Mouse (Mus musculus) forebrain, embryonic 13.5 days (tissue): ENCODE data around the gene Hist3h2ba. TPM values are rescaled to one million over a fixed set of nuclear protein-coding genes. Genes with fewer than 3 reads are reported as not detected.

Source experiments
- ATAC-seq: fragments of 200-750 bp; cut with Nextera tagmentation; 2 replicates; pipeline ENCODE4 v1.8.0; 2017
- H3K27ac ChIP-seq: fragments of 300-500 bp; sonication (generic); 2 replicates; pipeline ENCODE4 v1.5.1; 2015; ENCODE audit warnings: inconsistent platforms, mild to moderate bottlenecking, moderate library complexity
- H3K27me3 ChIP-seq: fragments of 300-500 bp; sonication (generic); 2 replicates; pipeline ENCODE4 v1.6.1; 2015; ENCODE audit warnings: mild to moderate bottlenecking, inconsistent platforms
- H3K36me3 ChIP-seq: fragments of 300-500 bp; sonication (generic); 2 replicates; pipeline ENCODE4 v1.6.1; 2015; ENCODE audit warnings: mild to moderate bottlenecking, inconsistent platforms; ENCODE audit not compliant: poor library complexity, severe bottlenecking
- H3K4me1 ChIP-seq: fragments of 300-500 bp; sonication (generic); 2 replicates; pipeline ENCODE4 v1.6.1; 2015; ENCODE audit warnings: inconsistent platforms
- H3K4me2 ChIP-seq: fragments of 300-500 bp; sonication (generic); 2 replicates; pipeline ENCODE4 v1.6.1; 2015; ENCODE audit warnings: inconsistent platforms, mild to moderate bottlenecking, moderate library complexity
- H3K4me3 ChIP-seq: fragments of 300-500 bp; sonication (generic); 2 replicates; pipeline ENCODE4 v1.5.1; 2015; ENCODE audit warnings: mild to moderate bottlenecking, inconsistent platforms
- H3K9ac ChIP-seq: fragments of 300-500 bp; sonication (generic); 2 replicates; pipeline ENCODE4 v1.6.1; 2015; ENCODE audit warnings: mild to moderate bottlenecking, inconsistent platforms
- H3K9me3 ChIP-seq: fragments of 300-500 bp; sonication (generic); replicated peaks from 2 replicates; pipeline ENCODE4 v1.6.1; 2016; ENCODE audit warnings: inconsistent platforms
- WGBS: fragments of 180-500 bp; shearing (Covaris S2); methylation state at CpG from one replicate; pipeline ENCODE4 v1.1.7; 2015; 5-methylcytosine and 5-hydroxymethylcytosine counted together
- polyA plus RNA-seq: library from polyadenylated mRNA; unstranded; fragments of >200 nt; fragmentation: Nextera tagmentation; extraction: Ambion mirVana; gene quantifications from 2 replicates; pipeline ENCODE4 v1.2.1, GENCODE M21; 2015

Gene Hist3h2ba
- polyA plus RNA-seq, 1 experiment from 2014 or later: 321 TPM

GRCm38 (mm10) chr11:58982471-58983097, 33.9 kb downstream of the Hist3h2ba start:
- Histone ChIP-seq H3K27ac (no peak overlapping the region), H3K36me3 (peaks cover 55% of the 10 kb centered on the region), H3K27me3 (no peaks in the 10 kb centered on the region), H3K4me3 (no peak overlapping the region), H3K9ac (no peak overlapping the region), H3K4me2 (no peak overlapping the region), H3K9me3 (no peaks in the 10 kb centered on the region), H3K4me1 (peaks cover 33% of the 10 kb centered on the region)
- no peak for ATAC-seq
- 89% methylated on average over 18 of the region's 18 CpGs for WGBS

- Histone ChIP-seq H3K9ac (no peak overlapping the region; the same call in 1 of the 2 replicates), H3K4me3 (no peak overlapping the region), H3K4me2 (no peak overlapping the region), H3K27me3 (no peaks in the 10 kb centered on the region), H3K36me3 (peaks cover 67% of the 10 kb centered on the region), H3K27ac (no peak overlapping the region), H3K9me3 (no peaks in the 10 kb centered on the region), H3K4me1 (peaks cover 29% of the 10 kb centered on the region)
- no peak for ATAC-seq
- 89% methylated on average over 6 of the region's 6 CpGs for WGBS
Measured at GRCm38 (mm10) chr11:58983691-58984341, 35.1 kb downstream of the Hist3h2ba start.

GRCm38 (mm10) chr11:58984657-58985056, 35.9 kb downstream of the Hist3h2ba start:
- Histone ChIP-seq H3K9ac (no peak overlapping the region; the same call in 1 of the 2 replicates), H3K9me3 (no peaks in the 10 kb centered on the region), H3K4me3 (no peak overlapping the region), H3K4me1 (peaks cover 20% of the 10 kb centered on the region), H3K27me3 (no peaks in the 10 kb centered on the region), H3K4me2 (no peak overlapping the region), H3K36me3 (peaks cover 76% of the 10 kb centered on the region), H3K27ac (no peak overlapping the region)
- WGBS: 91% methylated on average over 7 of the region's 7 CpGs
- no peak for ATAC-seq

- Histone ChIP-seq H3K4me1 (peaks cover 13% of the 10 kb centered on the region), H3K36me3 (peaks cover 83% of the 10 kb centered on the region), H3K27me3 (no peaks in the 10 kb centered on the region), H3K4me2 (no peak overlapping the region), H3K9ac (no peak overlapping the region), H3K9me3 (no peaks in the 10 kb centered on the region), H3K27ac (no peak overlapping the region), H3K4me3 (no peak overlapping the region)
- ATAC-seq: no peak
- WGBS: 94% methylated on average over 3 of the region's 3 CpGs
Measured at GRCm38 (mm10) chr11:58985299-58985917, 36.7 kb downstream of the Hist3h2ba start.

- no peak for ATAC-seq
- no peak overlapping the region for H3K4me3 ChIP-seq
- peaks cover 11% of the 10 kb centered on the region for H3K27me3 ChIP-seq
- no peaks in the 10 kb centered on the region for H3K9me3 ChIP-seq
- no peak overlapping the region for H3K9ac ChIP-seq
- no peak overlapping the region for H3K27ac ChIP-seq
- WGBS: 95% methylated on average over 4 of the region's 4 CpGs
- H3K4me2 ChIP-seq: no peak overlapping the region
- H3K4me1 ChIP-seq: no peaks in the 10 kb centered on the region; the same call in 1 of the 2 replicates
- peaks cover 73% of the 10 kb centered on the region for H3K36me3 ChIP-seq
Measured at GRCm38 (mm10) chr11:58989166-58989565, 40.4 kb downstream of the Hist3h2ba start.

- Histone ChIP-seq H3K4me3 (no peak overlapping the region), H3K36me3 (peaks cover 63% of the 10 kb centered on the region), H3K27me3 (peaks cover 17% of the 10 kb centered on the region), H3K4me2 (no peak overlapping the region), H3K9me3 (no peaks in the 10 kb centered on the region), H3K27ac (no peak overlapping the region), H3K4me1 (no peaks in the 10 kb centered on the region; the same call in 1 of the 2 replicates), H3K9ac (no peak overlapping the region)
- WGBS: 89% methylated on average over 17 of the region's 17 CpGs
- ATAC-seq: no peak
Measured at GRCm38 (mm10) chr11:58990141-58990540, 41.4 kb downstream of the Hist3h2ba start.

GRCm38 (mm10) chr11:58990794-58991193, 42.1 kb downstream of the Hist3h2ba start:
- H3K4me3 ChIP-seq: no peak overlapping the region
- H3K4me1 ChIP-seq: no peaks in the 10 kb centered on the region; the same call in 1 of the 2 replicates
- no peak for ATAC-seq
- WGBS: 83% methylated on average over 9 of the region's 9 CpGs
- no peak overlapping the region for H3K27ac ChIP-seq
- H3K4me2 ChIP-seq: no peak overlapping the region
- H3K27me3 ChIP-seq: peaks cover 24% of the 10 kb centered on the region
- H3K9me3 ChIP-seq: no peaks in the 10 kb centered on the region
- no peak overlapping the region for H3K9ac ChIP-seq
- peaks cover 57% of the 10 kb centered on the region for H3K36me3 ChIP-seq

- Histone ChIP-seq H3K4me3 (no peak overlapping the region), H3K27ac (no peak overlapping the region), H3K36me3 (peaks cover 46% of the 10 kb centered on the region), H3K9me3 (no peaks in the 10 kb centered on the region), H3K9ac (no peak overlapping the region), H3K4me2 (no peak overlapping the region), H3K4me1 (no peaks in the 10 kb centered on the region; the same call in 1 of the 2 replicates), H3K27me3 (peaks cover 27% of the 10 kb centered on the region)
- 81% methylated on average over 3 of the region's 3 CpGs for WGBS
- no peak for ATAC-seq
Measured at GRCm38 (mm10) chr11:58991911-58992310, 43.2 kb downstream of the Hist3h2ba start.

GRCm38 (mm10) chr11:58993091-58993670, 44.5 kb downstream of the Hist3h2ba start:
- 82% methylated on average over 6 of the region's 6 CpGs for WGBS
- ATAC-seq: no peak

GRCm38 (mm10) chr11:58994337-58994826, 45.7 kb downstream of the Hist3h2ba start:
- Histone ChIP-seq H3K36me3 (peaks cover 21% of the 10 kb centered on the region), H3K4me2 (peak overlapping the region; percentile 65), H3K27me3 (peaks cover 27% of the 10 kb centered on the region), H3K4me3 (peak overlapping the region; percentile 42), H3K4me1 (no peaks in the 10 kb centered on the region; the same call in 1 of the 2 replicates), H3K27ac (no peak overlapping the region), H3K9ac (peak overlapping the region; percentile 64), H3K9me3 (no peaks in the 10 kb centered on the region)
- peak; percentile 69 for ATAC-seq
- WGBS: under 1% methylated on average over 34 of the region's 35 CpGs

More at GRCm38 (mm10) chr11:58993091-58993670, 44.5 kb downstream of the Hist3h2ba start:
- no peaks in the 10 kb centered on the region for H3K9me3 ChIP-seq
- H3K4me1 ChIP-seq: no peaks in the 10 kb centered on the region; the same call in 1 of the 2 replicates
- peaks cover 27% of the 10 kb centered on the region for H3K27me3 ChIP-seq
- peaks cover 33% of the 10 kb centered on the region for H3K36me3 ChIP-seq
- no peak overlapping the region for H3K27ac ChIP-seq
- H3K4me2 ChIP-seq: no peak overlapping the region
- H3K9ac ChIP-seq: no peak overlapping the region
- no peak overlapping the region for H3K4me3 ChIP-seq

- Histone ChIP-seq H3K9ac (no peak overlapping the region), H3K36me3 (peaks cover 13% of the 10 kb centered on the region), H3K4me3 (no peak overlapping the region), H3K27me3 (peaks cover 27% of the 10 kb centered on the region), H3K4me2 (peak overlapping the region; percentile 65), H3K9me3 (no peaks in the 10 kb centered on the region), H3K4me1 (no peaks in the 10 kb centered on the region; the same call in 1 of the 2 replicates), H3K27ac (no peak overlapping the region)
- 78% methylated on average over 9 of the region's 9 CpGs for WGBS
- ATAC-seq: no peak
Measured at GRCm38 (mm10) chr11:58995061-58995806, 46.5 kb downstream of the Hist3h2ba start.
